28 mouse cellular contexts compared by ENCODE assay signal in the genomic region with DNA sequence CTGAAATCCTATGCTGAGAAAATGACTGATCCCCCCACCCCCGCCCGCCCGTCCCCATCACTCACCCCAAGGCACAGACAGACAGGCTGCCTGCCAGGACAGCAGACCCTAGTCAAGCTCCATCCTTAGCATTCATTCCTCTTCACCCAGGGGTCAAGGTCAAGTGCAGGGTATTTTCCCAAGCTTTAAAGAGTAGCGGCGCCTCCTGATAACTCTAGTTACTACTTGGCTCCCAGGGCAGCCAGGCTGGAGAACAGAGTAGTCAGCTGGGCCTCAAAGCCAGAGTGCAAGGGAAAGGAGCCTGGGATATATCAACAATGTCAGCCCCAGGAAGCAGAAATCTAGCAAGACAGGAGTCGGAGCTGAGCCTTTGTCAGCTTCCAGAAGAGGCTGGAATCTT. TPM values are rescaled to one million over a fixed set of nuclear protein-coding genes. Genes with fewer than 3 reads are reported as not detected.
DNase-seq lines count a peak whose midpoint lies in the region; ATAC-seq and TF ChIP-seq lines count a peak whose summit lies in the region.
"Had no signal": no experiment of that assay in that cellular context is flagged by ENCODE, and none has a peak within 500 bp of the region (broad histone marks: within the 10 kb centered on the region; RNA-seq: fewer than 3 reads in every experiment).

No protein-coding gene starts in this region.

- no peak overlapping the region for H3K4me2 ChIP-seq in intestine, embryonic 14.5 days (ENCODE audit: low read length)
- no peak overlapping the region for H3K4me2 ChIP-seq in intestine, postnatal 0 days (replicated peaks; ENCODE audit: low read depth)
- H3K4me2 ChIP-seq: embryonic facial prominence, embryonic 13.5 days; heart, embryonic 11.5 days; hindbrain, embryonic 14.5 days; kidney, embryonic 15.5 days; limb, embryonic 13.5 days; liver, embryonic 11.5 days; midbrain, embryonic 15.5 days; stomach, embryonic 15.5 days had no signal

- no peak overlapping the region for H3K9ac ChIP-seq in intestine, embryonic 14.5 days (ENCODE audit: low read length)
- H3K9ac ChIP-seq in intestine, postnatal 0 days (ENCODE audit: low read depth, low read length) = no peak overlapping the region
- H3K9ac ChIP-seq: embryonic facial prominence, embryonic 13.5 days; forebrain, postnatal 0 days; hindbrain, embryonic 14.5 days; kidney, embryonic 15.5 days; limb, embryonic 13.5 days; midbrain, embryonic 15.5 days; stomach, embryonic 15.5 days had no signal

- no peaks in the 10 kb centered on the region for H3K27me3 ChIP-seq in intestine, embryonic 14.5 days (replicated peaks; ENCODE audit: control insufficient read depth, insufficient read depth, low read length)
- no peaks in the 10 kb centered on the region for H3K27me3 ChIP-seq in intestine, postnatal 0 days (replicated peaks; ENCODE audit: control insufficient read depth, insufficient read depth, low read length)
- H3K27me3 ChIP-seq: kidney, embryonic 15.5 days; midbrain, embryonic 15.5 days; stomach, embryonic 15.5 days had no signal

- H3K27ac ChIP-seq in intestine, embryonic 14.5 days (ENCODE audit: low read depth) = no peak overlapping the region
- no peak overlapping the region for H3K27ac ChIP-seq in intestine, postnatal 0 days (ENCODE audit: low read depth, low read length)
- H3K27ac ChIP-seq: embryonic facial prominence, embryonic 13.5 days; hindbrain, embryonic 14.5 days; kidney, embryonic 15.5 days; limb, embryonic 13.5 days; midbrain, embryonic 10.5 days; midbrain, embryonic 15.5 days; stomach, embryonic 15.5 days had no signal

- peak; percentile 30 for DNase-seq in embryo, embryonic 10 days (ENCODE audit: low spot score)
- no peak for DNase-seq in embryo, embryonic 11 days
- no peak for DNase-seq in intestine, embryonic 14.5 days (ENCODE audit: low spot score)
- DNase-seq in lung, postnatal 14 days = peak; percentile 61
- DNase-seq in urinary bladder, adult 18-20 months (ENCODE audit: low spot score in 2 of 2) = no peak
- DNase-seq in layer of hippocampus, adult 9-10 months (ENCODE audit: low spot score) = no peak
- DNase-seq: adrenal gland, adult 2 months; adrenal gland, postnatal 36 days; cerebellum, adult 18-20 months; cerebellum, postnatal 10 days; forebrain, postnatal 0 days; kidney, adult 18-20 months; kidney, postnatal 25 days; right cerebral cortex, postnatal 25 days; thymus, adult 18-20 months; thymus, postnatal 36 days had no signal

- TF ChIP-seq CTCF in intestine, postnatal 0 days (IDR thresholded peaks at IDR 0.05; ENCODE audit: low read depth) = no peak

- no peaks in the 10 kb centered on the region for H3K36me3 ChIP-seq in intestine, embryonic 14.5 days (ENCODE audit: control insufficient read depth, insufficient read depth, low read length)
- H3K36me3 ChIP-seq in intestine, postnatal 0 days (ENCODE audit: control insufficient read depth, insufficient read depth) = no peaks in the 10 kb centered on the region
- H3K36me3 ChIP-seq: embryonic facial prominence, embryonic 13.5 days; kidney, embryonic 15.5 days; limb, embryonic 13.5 days; midbrain, embryonic 10.5 days; midbrain, embryonic 15.5 days; stomach, embryonic 15.5 days had no signal

- H3K4me1 ChIP-seq in intestine, embryonic 14.5 days (replicated peaks; ENCODE audit: control insufficient read depth, insufficient read depth, low read length) = peaks cover 5% of the 10 kb centered on the region; the same call in 1 of the 2 replicates
- H3K4me1 ChIP-seq in intestine, postnatal 0 days (replicated peaks; ENCODE audit: control insufficient read depth, insufficient read depth, low read length) = no peaks in the 10 kb centered on the region
- H3K4me1 ChIP-seq: kidney, embryonic 15.5 days; midbrain, embryonic 15.5 days had no signal

- ATAC-seq in intestine, embryonic 14.5 days (replicated peaks; ENCODE audit: low FRiP score, low TSS enrichment, low read depth) = peak; percentile 50; the same call in 1 of the 2 replicates
- no peak for ATAC-seq in intestine, postnatal 0 days
- ATAC-seq: activated CD4-positive, CD25-positive, alpha-beta regulatory T cell, adult 4 months; forebrain, postnatal 0 days; midbrain, embryonic 15.5 days had no signal

- no peaks in the 10 kb centered on the region for H3K9me3 ChIP-seq in intestine, embryonic 14.5 days (ENCODE audit: control insufficient read depth, low read length)
- H3K9me3 ChIP-seq in intestine, postnatal 0 days (ENCODE audit: control insufficient read depth) = no peaks in the 10 kb centered on the region
- H3K9me3 ChIP-seq: embryonic facial prominence, embryonic 13.5 days; kidney, embryonic 15.5 days; limb, embryonic 13.5 days; midbrain, embryonic 10.5 days; midbrain, embryonic 15.5 days; stomach, embryonic 15.5 days had no signal

- H3K4me3 ChIP-seq in intestine, embryonic 14.5 days (ENCODE audit: low read depth, low read length) = no peak overlapping the region
- no peak overlapping the region for H3K4me3 ChIP-seq in intestine, postnatal 0 days (ENCODE audit: low read depth, low read length)
- H3K4me3 ChIP-seq: embryonic facial prominence, embryonic 13.5 days; kidney, embryonic 15.5 days; limb, embryonic 13.5 days; midbrain, embryonic 10.5 days; midbrain, embryonic 15.5 days; stomach, embryonic 15.5 days had no signal

- WGBS in intestine, embryonic 14.5 days = 43% methylated on average over 6 of the region's 6 CpGs
- WGBS in intestine, postnatal 0 days = 67% methylated on average over 6 of the region's 6 CpGs

RNA-seq across cellular contexts. Expression of gene Ltbp2, which starts 19.9 kb away (rescaled TPM):
- polyA plus RNA-seq in intestine, embryonic 14.5 days (2014; fragmentation: Nextera tagmentation; extraction: Ambion mirVana) = 0.63 and 1.0 TPM in 2 replicates
- polyA plus RNA-seq in intestine, postnatal 0 days (2015; fragmentation: Nextera tagmentation; extraction: Ambion mirVana) = 0.87 and 1.0 TPM in 2 replicates
- polyA plus RNA-seq: activated CD4-positive, CD25-positive, alpha-beta regulatory T cell, adult 4 months; forebrain, embryonic 11.5 days had no signal

Comparison
In these comparisons a context has a peak if more than half of its experiments do, and no peak if none do; other contexts are left out.
1. DNase-seq: peak in embryo, embryonic 10 days (single experiment) and lung, postnatal 14 days (single experiment); none in embryo, embryonic 11 days (single experiment), intestine, embryonic 14.5 days (single experiment), urinary bladder, adult 18-20 months (0 of 2) and layer of hippocampus, adult 9-10 months (single experiment).